Mouse (Mus musculus): ENCODE results near the gene Spata5.
A peak's percentile ranks its signal among the peaks of the same experiment; 100 is the strongest.

The Spata5 gene

GRCm38 (mm10) chr3:37419458-37419991 lies at the start of gene Spata5:
TSS of gene Spata5 (plus strand) at chr3:37419896.
- DNase-seq (ENCODE audit: low spot score), result peak; percentile 92

GRCm38 (mm10) chr3:37370407-37370806 lies 49.3 kb upstream of the Spata5 start:
- no peak for DNase-seq (ENCODE audit: low spot score)

GRCm38 (mm10) chr3:37373712-37374111 lies 46.0 kb upstream of the Spata5 start:
- DNase-seq (ENCODE audit: low spot score), result no peak

GRCm38 (mm10) chr3:37377926-37378325 lies 41.8 kb upstream of the Spata5 start:
- no peak for DNase-seq (ENCODE audit: low spot score)

GRCm38 (mm10) chr3:37378412-37378811 lies 41.3 kb upstream of the Spata5 start:
- DNase-seq (ENCODE audit: low spot score), result no peak

- DNase-seq (ENCODE audit: low spot score), result no peak
Observed at GRCm38 (mm10) chr3:37379201-37379600, 40.5 kb upstream of the Spata5 start.

GRCm38 (mm10) chr3:37379930-37380881 lies 39.5 kb upstream of the Spata5 start:
- DNase-seq (ENCODE audit: low spot score), result no peak

GRCm38 (mm10) chr3:37381457-37381856 lies 38.2 kb upstream of the Spata5 start:
- no peak for DNase-seq (ENCODE audit: low spot score)

- DNase-seq (ENCODE audit: low spot score), result no peak
Observed at GRCm38 (mm10) chr3:37383096-37383765, 36.5 kb upstream of the Spata5 start.

- no peak for DNase-seq (ENCODE audit: low spot score)
Observed at GRCm38 (mm10) chr3:37387310-37387709, 32.4 kb upstream of the Spata5 start.

GRCm38 (mm10) chr3:37396930-37397608 lies 22.6 kb upstream of the Spata5 start:
- DNase-seq (ENCODE audit: low spot score), result no peak

- DNase-seq (ENCODE audit: low spot score), result no peak
Observed at GRCm38 (mm10) chr3:37397646-37398045, 22.1 kb upstream of the Spata5 start.

- DNase-seq (ENCODE audit: low spot score), result peak; percentile 42
Observed at GRCm38 (mm10) chr3:37398661-37399395, 20.9 kb upstream of the Spata5 start.

- peak; percentile 40 for DNase-seq (ENCODE audit: low spot score)
Observed at GRCm38 (mm10) chr3:37401729-37402610, 17.7 kb upstream of the Spata5 start.

GRCm38 (mm10) chr3:37407598-37407997 lies 12.1 kb upstream of the Spata5 start:
- DNase-seq (ENCODE audit: low spot score), result no peak

GRCm38 (mm10) chr3:37413446-37413845 lies 6.2 kb upstream of the Spata5 start:
- no peak for DNase-seq (ENCODE audit: low spot score)

GRCm38 (mm10) chr3:37414413-37414960 lies 5.2 kb upstream of the Spata5 start:
- peak; percentile 74 for DNase-seq (ENCODE audit: low spot score)

GRCm38 (mm10) chr3:37418341-37418740 lies 1.4 kb upstream of the Spata5 start:
- DNase-seq (ENCODE audit: low spot score), result no peak

- peak; percentile 42 for DNase-seq (ENCODE audit: low spot score)
Observed at GRCm38 (mm10) chr3:37418961-37419457, 687 bp upstream of the Spata5 start.

GRCm38 (mm10) chr3:37420072-37420471 lies 376 bp downstream of the Spata5 start, which contains the start of gene Nudt6:
TSS of gene Nudt6 (minus strand) at chr3:37420211.
- peak; percentile 91 for DNase-seq (ENCODE audit: low spot score)
